Mouse (Mus musculus): ENCODE data around the gene Rad51b.
A peak's percentile ranks its signal among the peaks of the same experiment; 100 is the strongest.

Gene Rad51b

GRCm38 (mm10) chr12:79297121-79297576, at the start of gene Rad51b:
Gene Rad51b (plus strand): TSS chr12:79297282.
- DNase-seq (ENCODE audit: low read depth) = peak; percentile 96

GRCm38 (mm10) chr12:79248110-79248509, 49.0 kb upstream of the Rad51b start:
- no peak for DNase-seq (ENCODE audit: low read depth)

- DNase-seq (ENCODE audit: low read depth) = peak; percentile 50
Measured at GRCm38 (mm10) chr12:79253294-79254053, 43.6 kb upstream of the Rad51b start.

GRCm38 (mm10) chr12:79254975-79255374, 42.1 kb upstream of the Rad51b start:
- DNase-seq (ENCODE audit: low read depth) = peak; percentile 48

GRCm38 (mm10) chr12:79260154-79260553, 36.9 kb upstream of the Rad51b start:
- no peak for DNase-seq (ENCODE audit: low read depth)

GRCm38 (mm10) chr12:79261035-79261434, 36.0 kb upstream of the Rad51b start:
- DNase-seq (ENCODE audit: low read depth) = peak; percentile 34

GRCm38 (mm10) chr12:79272604-79273003, 24.5 kb upstream of the Rad51b start:
- no peak for DNase-seq (ENCODE audit: low read depth)

GRCm38 (mm10) chr12:79279513-79280115, 17.5 kb upstream of the Rad51b start:
- no peak for DNase-seq (ENCODE audit: low read depth)

- no peak for DNase-seq (ENCODE audit: low read depth)
Measured at GRCm38 (mm10) chr12:79282595-79282994, 14.5 kb upstream of the Rad51b start.

GRCm38 (mm10) chr12:79292874-79293273, 4.2 kb upstream of the Rad51b start:
- DNase-seq (ENCODE audit: low read depth) = no peak

- peak; percentile 99 for DNase-seq (ENCODE audit: low read depth)
Measured at GRCm38 (mm10) chr12:79296126-79296816, 811 bp upstream of the Rad51b start, which contains the start of gene Zfyve26. Gene Zfyve26 (minus strand): TSS chr12:79296304.

- DNase-seq (ENCODE audit: low read depth) = peak; percentile 76
Measured at GRCm38 (mm10) chr12:79297884-79298636, 978 bp downstream of the Rad51b start.

- DNase-seq (ENCODE audit: low read depth) = no peak
Measured at GRCm38 (mm10) chr12:79301802-79302201, 4.7 kb downstream of the Rad51b start.

GRCm38 (mm10) chr12:79305131-79305530, 8.0 kb downstream of the Rad51b start:
- peak; percentile 33 for DNase-seq (ENCODE audit: low read depth)

- no peak for DNase-seq (ENCODE audit: low read depth)
Measured at GRCm38 (mm10) chr12:79306013-79306412, 8.9 kb downstream of the Rad51b start.

- no peak for DNase-seq (ENCODE audit: low read depth)
Measured at GRCm38 (mm10) chr12:79313721-79314120, 16.6 kb downstream of the Rad51b start.

GRCm38 (mm10) chr12:79317339-79317738, 20.3 kb downstream of the Rad51b start:
- no peak for DNase-seq (ENCODE audit: low read depth)

GRCm38 (mm10) chr12:79320895-79321294, 23.8 kb downstream of the Rad51b start:
- peak; percentile 77 for DNase-seq (ENCODE audit: low read depth)

GRCm38 (mm10) chr12:79322539-79322938, 25.5 kb downstream of the Rad51b start:
- DNase-seq (ENCODE audit: low read depth) = peak; percentile 67

GRCm38 (mm10) chr12:79326236-79326635, 29.2 kb downstream of the Rad51b start:
- no peak for DNase-seq (ENCODE audit: low read depth)

GRCm38 (mm10) chr12:79326745-79327144, 29.7 kb downstream of the Rad51b start:
- no peak for DNase-seq (ENCODE audit: low read depth)

GRCm38 (mm10) chr12:79327868-79328267, 30.8 kb downstream of the Rad51b start:
- DNase-seq (ENCODE audit: low read depth) = no peak

All from 416B (cell line).